Mouse (Mus musculus): ENCODE measurements around the gene Plcd3.

Plcd3 gene

GRCm38 (mm10) chr11:103116959-103117590 is 15.6 kb upstream of the Plcd3 start:
- DNase-seq, result peak; percentile 86

GRCm38 (mm10) chr11:103116008-103116818 is 14.8 kb upstream of the Plcd3 start, which contains the start of gene Hexim1:
TSS of gene Hexim1 (plus strand) at chr11:103116231.
- peak; percentile 99 for DNase-seq

DNA sequence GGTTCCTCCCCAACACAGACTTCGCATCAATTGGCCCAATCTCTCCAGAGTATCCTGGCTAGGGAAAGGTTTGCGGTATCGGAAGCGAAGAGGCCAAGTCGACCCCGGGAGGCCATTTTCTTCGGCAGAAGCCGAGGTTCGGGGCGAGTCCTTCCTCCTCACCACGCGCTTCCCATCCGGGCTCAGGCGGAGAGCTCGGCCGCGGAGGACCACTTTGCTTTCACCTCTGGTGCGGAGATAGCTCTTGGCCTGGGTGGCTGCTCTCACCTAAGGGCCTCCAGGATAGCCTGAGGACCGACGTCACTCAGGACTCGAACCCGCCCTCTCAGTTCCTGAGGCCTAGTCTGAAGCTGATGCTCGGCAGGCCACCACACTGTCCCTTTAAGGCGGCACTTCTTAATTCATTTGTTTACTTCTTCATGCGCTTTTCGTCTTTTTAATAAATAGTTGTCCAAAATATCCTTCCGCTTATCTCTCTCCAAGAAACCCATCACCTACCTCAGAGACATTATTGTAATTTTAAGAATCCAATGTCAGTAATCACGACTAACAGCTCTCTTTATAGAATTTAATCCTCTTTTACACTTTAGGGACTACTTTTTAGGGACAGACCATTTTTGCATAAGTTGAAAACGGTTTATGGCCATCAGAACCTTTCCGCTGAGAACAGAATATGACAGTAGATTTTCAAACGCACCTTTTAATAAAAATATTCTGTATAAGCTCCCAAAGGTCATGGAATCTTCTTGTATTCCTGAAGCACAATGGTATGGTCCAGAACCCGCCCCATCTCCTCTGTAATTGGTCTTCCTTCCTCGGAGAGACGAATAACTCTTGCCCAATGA is 13.9 kb upstream of the Plcd3 start:
- DNase-seq, result peak; percentile 82

- no peak for DNase-seq
Measured at GRCm38 (mm10) chr11:103114270-103114943, 12.9 kb upstream of the Plcd3 start.

- DNase-seq, result no peak
Measured at GRCm38 (mm10) chr11:103113771-103114170, 12.3 kb upstream of the Plcd3 start.

DNA sequence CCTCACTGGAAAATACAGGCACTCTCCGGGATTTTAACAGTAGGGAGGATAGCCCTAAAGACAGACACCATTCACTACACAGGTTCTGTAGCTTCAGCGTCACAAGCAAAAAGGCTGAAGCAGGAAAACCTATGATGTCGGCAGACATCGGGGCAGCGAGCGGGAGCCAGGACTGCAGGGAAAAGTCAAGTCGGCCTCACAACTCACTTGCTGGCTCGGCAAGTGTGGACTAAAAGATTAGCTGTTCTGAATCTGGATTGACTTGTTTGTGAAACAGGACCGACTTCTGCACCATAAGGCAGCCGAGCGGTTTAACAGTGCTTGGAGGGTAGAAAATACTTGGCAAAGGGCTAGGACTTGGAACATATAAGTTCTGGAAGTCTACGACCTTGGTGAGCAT is 11.5 kb upstream of the Plcd3 start:
- no peak for DNase-seq

- no peak for DNase-seq
Measured at GRCm38 (mm10) chr11:103112552-103112912, 11.1 kb upstream of the Plcd3 start.

GRCm38 (mm10) chr11:103111881-103112551 is 10.6 kb upstream of the Plcd3 start:
- DNase-seq, result peak; percentile 34

GRCm38 (mm10) chr11:103111301-103111700 is 9.8 kb upstream of the Plcd3 start:
- no peak for DNase-seq

DNA sequence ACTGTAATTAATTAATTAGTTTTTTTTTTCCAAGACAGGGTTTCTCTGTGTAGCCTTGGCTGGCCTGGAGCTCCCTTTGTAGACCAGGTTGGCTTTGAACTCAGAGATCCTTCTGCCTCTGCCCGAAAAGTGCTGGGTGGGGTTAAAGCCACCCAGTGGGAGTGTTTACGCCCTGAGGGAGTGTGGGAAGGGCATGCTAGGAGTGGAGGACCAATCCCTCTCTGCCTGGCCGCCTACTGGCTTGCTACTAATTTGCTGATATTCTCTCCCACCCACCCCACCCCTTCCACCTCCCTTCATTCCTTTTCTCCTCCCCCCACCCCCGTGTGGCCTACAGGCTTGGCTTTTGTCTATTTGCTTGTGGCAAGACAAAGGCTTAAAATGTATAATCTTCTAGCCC is 4.9 kb upstream of the Plcd3 start:
- DNase-seq, result no peak

GRCm38 (mm10) chr11:103105810-103106209 is 4.4 kb upstream of the Plcd3 start:
- no peak for DNase-seq

- DNase-seq, result no peak
Measured at GRCm38 (mm10) chr11:103105180-103105725, 3.8 kb upstream of the Plcd3 start.

GRCm38 (mm10) chr11:103104469-103104868 is 3.0 kb upstream of the Plcd3 start:
- no peak for DNase-seq

- DNase-seq, result peak; percentile 43
Measured at GRCm38 (mm10) chr11:103103621-103104020, 2.2 kb upstream of the Plcd3 start.

DNA sequence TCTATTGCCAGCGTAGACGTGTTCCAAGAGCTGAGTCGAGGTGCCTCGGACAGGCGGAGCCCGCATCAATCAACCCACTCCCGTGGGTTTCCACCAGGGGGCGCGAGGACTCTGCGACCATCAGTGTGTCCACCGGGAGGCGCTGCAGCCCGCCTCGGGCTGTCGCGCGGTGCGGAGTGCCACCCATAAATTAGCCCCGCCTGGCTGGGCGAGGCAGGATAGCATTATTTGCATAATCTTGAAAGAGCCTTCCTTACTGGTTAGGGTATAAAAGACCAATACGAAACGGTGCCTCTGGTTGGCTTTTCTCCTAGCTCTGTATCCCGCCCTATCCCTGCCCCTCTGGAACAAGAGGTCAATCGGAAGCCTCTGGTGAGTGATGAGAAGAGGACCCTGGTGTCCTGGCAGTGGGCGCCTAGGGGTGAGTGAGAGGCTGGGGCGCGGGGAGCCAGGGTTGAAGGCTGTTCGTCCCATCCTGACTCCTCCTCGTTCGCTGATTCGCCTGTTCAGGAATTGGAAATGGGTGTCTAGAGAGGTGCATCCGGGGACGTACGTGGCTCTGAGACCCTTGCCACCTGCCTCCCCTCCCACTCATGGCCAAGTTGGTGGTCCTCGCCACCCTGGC is 1.4 kb upstream of the Plcd3 start:
- peak; percentile 98 for DNase-seq

- DNase-seq, result peak; percentile 34
Measured at GRCm38 (mm10) chr11:103101866-103102501, 526 bp upstream of the Plcd3 start.

DNA sequence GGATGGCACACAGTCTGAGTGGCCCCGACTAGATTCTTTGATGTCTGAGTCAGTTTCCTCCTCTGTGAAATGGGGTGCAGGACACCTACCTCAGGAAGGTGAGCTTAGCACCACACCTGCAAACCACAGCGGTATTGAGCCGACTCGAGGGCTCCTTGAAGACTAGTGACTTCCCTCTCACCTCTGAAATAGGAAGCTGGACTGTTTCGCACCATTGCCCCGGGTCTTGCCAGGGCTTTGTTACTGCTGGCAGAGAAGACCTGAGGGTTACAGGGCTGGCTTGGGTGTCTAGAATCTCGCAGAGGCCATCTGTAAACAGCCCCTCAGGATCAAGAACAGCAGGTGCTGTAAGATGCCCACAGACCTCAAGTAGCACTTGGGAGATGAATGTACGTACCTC is 1.1 kb downstream of the Plcd3 start:
- DNase-seq, result no peak

DNA sequence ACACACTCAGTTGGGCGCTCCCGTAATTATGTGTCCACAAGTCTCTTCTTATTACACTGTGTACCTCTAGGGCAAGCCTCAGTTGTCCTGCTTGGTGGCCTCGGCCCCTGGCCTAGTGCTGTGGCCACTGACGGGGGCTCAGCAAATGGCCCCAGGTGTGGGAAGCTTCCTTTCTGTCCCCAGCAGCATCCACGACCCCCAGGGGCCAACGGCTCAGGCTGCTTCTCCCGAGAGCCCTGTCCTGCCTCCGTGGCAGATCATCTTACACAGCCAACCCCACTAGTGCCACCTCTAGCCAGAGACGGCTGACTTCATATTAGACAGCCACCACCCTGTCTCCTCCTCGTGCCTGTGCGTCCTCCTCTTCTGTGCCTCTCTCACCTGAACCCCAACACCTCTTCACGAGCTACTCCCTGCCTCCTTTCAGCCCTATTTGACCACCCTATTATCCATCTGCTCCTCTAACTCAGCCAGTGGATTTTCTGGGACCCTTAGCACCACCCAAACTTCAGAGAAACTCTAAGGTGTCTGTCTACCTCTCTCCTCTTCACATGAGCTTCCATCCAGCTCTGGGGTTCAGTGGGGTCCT is 2.0 kb downstream of the Plcd3 start:
- no peak for DNase-seq

GRCm38 (mm10) chr11:103098531-103099190 is 2.8 kb downstream of the Plcd3 start:
- no peak for DNase-seq

Measured in thymus, postnatal 4 days (tissue).